Mouse (Mus musculus) liver, postnatal 0 days (tissue): ENCODE data around the gene Hivep3.

ENCODE experiments used
- CTCF ChIP-seq: sonication (generic); IDR thresholded peaks from 2 replicates; pipeline ENCODE4 v1.5.1; 2016; ENCODE audit warnings: antibody characterized with exemption, low read depth
- EP300 ChIP-seq: IDR thresholded peaks from 2 replicates; pipeline ENCODE4 v1.6.1; 2016; ENCODE audit warnings: antibody characterized with exemption, low read depth, mild to moderate bottlenecking

GRCm38 (mm10) chr4:120134223-120134622 is 400.6 kb downstream of the Hivep3 start:
- TF ChIP-seq CTCF (no peak), EP300 (no peak)
